Mouse (Mus musculus) cerebral cortex, adult 2 months (tissue): ENCODE measurements around the gene Ebf1.

Experiments used
- WGBS: fragments of 180-500 bp; shearing (Covaris S2); methylation state at CpG from one replicate; pipeline ENCODE4 v1.1.7; 2018; 5-methylcytosine and 5-hydroxymethylcytosine counted together

Gene Ebf1

GRCm38 (mm10) chr11:44841127-44842056 lies 224.3 kb downstream of the Ebf1 start:
- 44% methylated on average over 14 of the region's 14 CpGs for WGBS

- WGBS, result 75% methylated on average over 3 of the region's 3 CpGs
These were observed 234.8 kb downstream of the Ebf1 start for GRCm38 (mm10) chr11:44851874-44852273.

GRCm38 (mm10) chr11:44852921-44853320 lies 235.8 kb downstream of the Ebf1 start:
- 75% methylated on average over 10 of the region's 10 CpGs for WGBS

GRCm38 (mm10) chr11:44854496-44854895 lies 237.4 kb downstream of the Ebf1 start:
- 64% methylated on average over 7 of the region's 7 CpGs for WGBS

- 79% methylated on average over 5 of the region's 5 CpGs for WGBS
These were observed 244.0 kb downstream of the Ebf1 start for GRCm38 (mm10) chr11:44861108-44861507.

- 73% methylated on average over 8 of the region's 8 CpGs for WGBS
These were observed 246.8 kb downstream of the Ebf1 start for GRCm38 (mm10) chr11:44863910-44864309.

- 79% methylated on average over 14 of the region's 14 CpGs for WGBS
These were observed 249.5 kb downstream of the Ebf1 start for GRCm38 (mm10) chr11:44866476-44867149.

- 85% methylated on average over 4 of the region's 4 CpGs for WGBS
These were observed 250.3 kb downstream of the Ebf1 start for GRCm38 (mm10) chr11:44867433-44867832.

GRCm38 (mm10) chr11:44873876-44874275 lies 256.8 kb downstream of the Ebf1 start:
- WGBS, result 12% methylated on average over 1 of the region's 1 CpGs

GRCm38 (mm10) chr11:44875171-44875570 lies 258.1 kb downstream of the Ebf1 start:
- WGBS, result 67% methylated on average over 3 of the region's 3 CpGs

- WGBS, result 73% methylated on average over 9 of the region's 9 CpGs
These were observed 264.1 kb downstream of the Ebf1 start for GRCm38 (mm10) chr11:44881056-44881683.

- 54% methylated on average over 4 of the region's 4 CpGs for WGBS
These were observed 265.4 kb downstream of the Ebf1 start for GRCm38 (mm10) chr11:44882476-44882970.

- 81% methylated on average over 3 of the region's 3 CpGs for WGBS
These were observed 267.2 kb downstream of the Ebf1 start for GRCm38 (mm10) chr11:44884337-44884736.

- 88% methylated on average over 2 of the region's 2 CpGs for WGBS
These were observed 269.8 kb downstream of the Ebf1 start for GRCm38 (mm10) chr11:44886897-44887296.

- WGBS, result 87% methylated on average over 7 of the region's 7 CpGs
These were observed 270.6 kb downstream of the Ebf1 start for GRCm38 (mm10) chr11:44887691-44888090.

- 86% methylated on average over 4 of the region's 4 CpGs for WGBS
These were observed 271.3 kb downstream of the Ebf1 start for GRCm38 (mm10) chr11:44888390-44888789.

GRCm38 (mm10) chr11:44892814-44893521 lies 275.9 kb downstream of the Ebf1 start:
- WGBS, result 70% methylated on average over 18 of the region's 18 CpGs

GRCm38 (mm10) chr11:44894798-44895197 lies 277.7 kb downstream of the Ebf1 start:
- 95% methylated on average over 4 of the region's 4 CpGs for WGBS

GRCm38 (mm10) chr11:44895893-44896292 lies 278.8 kb downstream of the Ebf1 start:
- WGBS, result 59% methylated on average over 1 of the region's 1 CpGs

- 56% methylated on average over 10 of the region's 10 CpGs for whole genome bisulfite sequencing
These were observed 280.1 kb downstream of the Ebf1 start for GRCm38 (mm10) chr11:44897140-44897665.

- WGBS, result 51% methylated on average over 7 of the region's 7 CpGs
These were observed 282.8 kb downstream of the Ebf1 start for GRCm38 (mm10) chr11:44899965-44900364.
